Mouse (Mus musculus) forelimb bud, embryonic 11.5 days (tissue): ENCODE measurements around the gene Ssh3.
"Not testable (repeated sequence)": the region's sequence is repeated elsewhere in the genome, so short reads cannot be mapped to it uniquely, and the experiment has no call there.

ENCODE experiments used
- DNase-seq: peaks from one replicate; pipeline ENCODE4 v3.0.0-alpha.2; 2012; ENCODE audit warnings: low read depth, low spot score

Ssh3 gene

DNA sequence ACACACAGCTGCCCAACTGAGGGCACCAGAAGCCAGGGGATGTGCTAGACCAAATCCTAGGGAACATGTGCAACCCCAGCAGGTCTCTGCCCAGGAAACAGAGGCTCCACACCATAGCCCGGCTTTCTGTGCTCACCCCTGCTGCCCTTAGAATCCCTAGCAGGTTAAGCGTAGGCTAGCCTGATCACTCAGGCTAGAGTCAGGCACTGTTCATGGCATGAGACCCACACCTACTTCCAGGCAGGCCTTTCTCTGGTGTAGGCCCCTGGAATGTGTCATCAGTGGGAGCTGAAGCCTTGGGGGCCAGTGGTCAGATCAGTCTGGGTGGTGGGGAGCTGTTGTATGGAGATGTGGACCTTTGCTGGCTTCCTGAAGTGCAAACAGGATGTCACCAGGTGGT is 27.6 kb upstream of the Ssh3 start:
- no peak for DNase-seq

DNA sequence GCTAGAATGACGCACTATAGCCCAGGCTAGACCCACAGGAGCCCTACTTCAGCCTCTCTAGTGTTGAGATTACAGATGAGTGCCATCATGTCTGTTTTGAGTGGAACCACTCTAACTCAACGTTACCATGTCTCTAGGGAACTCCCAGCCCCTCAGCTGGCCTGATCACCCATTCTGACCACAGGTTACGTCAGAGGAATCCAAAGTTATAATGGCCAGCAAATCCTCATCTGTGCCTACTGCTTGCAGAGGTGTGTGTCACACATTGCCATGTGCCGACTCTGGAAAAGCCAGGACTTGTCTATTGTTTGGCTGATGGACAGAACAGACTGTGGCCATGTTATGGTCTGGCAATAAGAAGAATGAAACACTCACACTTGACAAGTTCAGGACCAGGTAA is 26.4 kb upstream of the Ssh3 start:
- DNase-seq = no peak

DNA sequence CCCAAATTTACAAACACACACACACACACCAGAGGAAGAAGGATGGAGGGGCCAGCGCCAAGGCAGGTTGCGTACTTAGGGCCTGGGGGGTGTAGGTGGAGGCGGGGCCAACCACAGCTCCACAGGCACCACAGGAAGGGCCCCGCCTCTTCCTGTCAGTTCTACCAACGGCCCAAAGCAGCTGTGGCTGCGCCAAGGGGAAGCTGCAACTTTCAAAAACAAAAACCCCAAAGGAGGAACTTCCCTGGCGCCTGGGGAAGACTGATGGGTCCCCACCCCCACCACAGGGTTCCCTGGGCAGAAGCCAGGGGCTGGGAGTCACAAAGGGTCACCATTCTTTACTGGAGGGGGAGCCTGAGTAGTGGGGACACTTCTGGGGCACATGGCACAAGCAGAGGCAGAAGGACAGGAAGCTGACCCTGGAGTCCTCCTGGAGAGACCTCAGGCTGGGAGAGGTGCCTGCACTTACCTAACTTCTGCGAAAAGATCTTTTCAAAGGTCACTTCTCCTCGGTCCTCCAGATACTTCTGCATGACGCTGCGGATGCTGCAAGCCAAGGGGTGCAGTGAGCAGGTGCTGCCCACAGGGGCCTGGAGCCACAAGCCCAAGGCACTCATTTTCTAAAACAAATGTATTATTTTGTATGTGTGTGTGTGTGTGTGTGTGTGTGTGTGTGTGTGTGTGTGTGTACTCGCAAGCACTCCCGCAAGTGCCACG is 25.6 kb upstream of the Ssh3 start:
- DNase-seq = no peak

DNA sequence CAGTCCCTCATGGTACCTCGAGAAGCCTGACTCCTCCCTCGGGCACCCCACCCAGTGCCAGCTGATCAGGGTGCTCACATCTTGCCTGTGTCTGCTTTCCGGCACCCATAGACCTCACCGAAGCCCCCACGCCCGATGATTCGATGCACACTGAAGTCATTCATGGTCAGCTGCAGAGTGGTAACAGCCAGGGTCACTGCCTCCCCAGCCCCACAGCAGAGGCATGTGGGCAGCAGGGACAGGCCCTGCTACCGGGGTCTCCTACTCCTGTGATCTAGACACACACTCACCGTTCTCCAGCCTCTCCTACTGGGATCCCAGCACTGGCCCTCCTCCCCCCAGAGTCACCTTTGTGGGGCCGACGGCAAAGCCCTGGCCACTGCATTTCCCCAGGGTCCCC is 22.2 kb upstream of the Ssh3 start:
- no peak for DNase-seq

DNA sequence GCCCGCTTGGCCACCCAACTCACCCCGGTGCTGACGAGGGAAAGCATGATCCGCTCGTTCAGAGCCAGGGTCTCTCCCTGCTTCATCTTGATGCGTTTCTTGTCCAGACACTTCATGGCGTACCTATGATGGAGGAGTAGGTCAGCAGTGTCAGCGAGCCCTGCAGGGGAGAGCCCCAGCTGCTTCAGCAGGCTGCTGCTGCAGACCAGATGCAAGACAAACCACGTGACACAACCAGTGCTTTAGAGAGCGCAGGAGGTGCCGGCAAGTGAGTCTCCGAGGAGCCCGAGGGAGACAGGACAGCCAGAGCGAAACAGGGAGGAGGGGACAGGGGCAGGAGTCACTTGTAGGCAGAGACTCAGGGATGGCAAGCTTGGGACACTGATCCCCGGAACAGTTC is 21.8 kb upstream of the Ssh3 start:
- DNase-seq = no peak

DNA sequence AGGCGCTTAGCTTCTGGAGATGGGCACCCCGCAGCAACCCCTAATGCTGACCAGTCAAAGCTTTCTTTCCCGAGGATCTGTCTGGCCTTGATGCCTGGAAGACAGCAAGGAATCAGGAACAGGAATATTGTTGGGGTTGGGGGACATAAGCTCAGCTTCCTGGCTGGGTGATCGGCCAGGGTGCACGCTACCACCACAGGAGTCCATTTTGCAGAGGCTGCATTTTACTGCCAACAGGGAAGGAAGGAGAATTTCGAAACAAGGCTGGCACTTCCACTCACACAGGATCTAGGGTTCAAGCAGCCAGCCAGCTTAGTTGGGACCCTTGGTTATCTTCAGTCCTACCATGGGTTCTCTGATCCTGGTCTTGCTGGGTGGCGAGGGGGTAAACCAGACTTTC is 14.7 kb upstream of the Ssh3 start:
- no peak for DNase-seq

DNA sequence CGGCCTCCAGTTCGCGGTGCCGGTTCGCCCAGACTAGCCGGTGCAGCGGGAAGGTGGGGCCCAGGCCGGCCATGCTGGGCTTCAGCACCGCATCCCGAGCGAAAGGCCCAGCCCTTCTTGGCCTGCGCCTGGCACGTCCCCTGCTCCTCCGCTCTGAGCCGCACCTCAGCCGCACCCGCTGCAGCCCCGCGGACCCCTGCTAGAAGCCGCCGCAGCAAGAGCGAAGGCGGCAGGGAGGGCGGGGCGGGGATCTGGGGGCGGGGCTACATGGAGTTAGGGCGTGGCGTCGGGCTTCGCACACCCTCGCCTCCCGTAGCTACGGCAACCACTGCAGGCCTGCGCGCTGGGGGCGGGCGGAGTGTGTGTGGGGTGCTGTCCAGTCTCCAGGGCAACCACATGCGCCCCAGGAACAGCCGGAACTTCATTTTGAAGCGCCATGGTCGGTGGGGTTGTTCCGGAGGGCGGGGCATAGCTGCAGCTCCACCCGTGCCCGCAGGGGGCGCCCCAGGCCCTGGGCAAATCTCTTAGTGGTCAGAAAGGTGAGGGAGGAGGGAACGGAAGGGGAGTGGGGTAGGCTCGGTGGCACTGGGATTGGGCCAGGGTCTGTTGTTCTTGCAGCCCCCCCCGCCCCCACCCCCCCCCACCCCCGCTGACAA is 14.0 kb upstream of the Ssh3 start, which contains the start of gene Ankrd13d:
Gene Ankrd13d, minus strand, starts transcription at position 240 of the 656 bp plus-strand sequence.
- peak; percentile 79 for DNase-seq

DNA sequence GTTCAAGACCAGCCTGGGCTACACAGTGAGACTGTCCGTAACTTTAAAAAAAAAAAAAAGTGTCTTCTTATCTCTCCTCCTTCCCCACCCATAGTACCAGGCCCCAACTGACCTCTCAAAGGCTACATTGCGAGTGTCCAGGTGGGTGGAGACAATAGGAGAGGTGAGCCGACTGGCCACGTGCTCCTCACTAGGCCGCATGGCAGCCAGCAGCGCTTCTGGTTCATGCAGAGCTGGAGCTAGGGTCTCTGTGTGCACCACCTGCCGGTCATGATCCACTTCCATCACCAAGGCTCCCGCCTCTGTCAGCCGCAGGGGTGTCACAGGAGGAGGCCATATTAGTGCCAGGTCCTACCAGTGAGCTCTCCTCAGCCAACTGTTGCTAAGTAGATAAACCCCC is 11.4 kb upstream of the Ssh3 start:
- no peak for DNase-seq

DNA sequence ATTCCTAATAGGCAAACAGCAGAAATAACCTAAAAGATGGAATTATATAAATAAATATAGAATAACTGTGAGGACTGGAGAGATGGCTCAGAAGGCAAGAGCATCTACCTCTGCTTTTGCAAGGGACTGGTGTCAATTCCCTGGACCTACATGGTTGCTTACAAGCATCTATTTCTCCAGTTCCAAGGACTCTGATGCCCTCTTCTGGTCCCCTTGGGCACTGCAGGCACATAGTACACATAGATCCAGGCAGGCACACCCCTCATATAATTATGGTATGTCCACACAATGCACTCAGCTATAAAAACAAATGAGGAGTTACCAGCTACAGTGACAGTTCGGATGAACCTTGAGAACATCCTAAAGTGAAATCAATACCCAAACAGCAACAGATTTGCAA is 10.5 kb upstream of the Ssh3 start:
- no peak for DNase-seq

DNA sequence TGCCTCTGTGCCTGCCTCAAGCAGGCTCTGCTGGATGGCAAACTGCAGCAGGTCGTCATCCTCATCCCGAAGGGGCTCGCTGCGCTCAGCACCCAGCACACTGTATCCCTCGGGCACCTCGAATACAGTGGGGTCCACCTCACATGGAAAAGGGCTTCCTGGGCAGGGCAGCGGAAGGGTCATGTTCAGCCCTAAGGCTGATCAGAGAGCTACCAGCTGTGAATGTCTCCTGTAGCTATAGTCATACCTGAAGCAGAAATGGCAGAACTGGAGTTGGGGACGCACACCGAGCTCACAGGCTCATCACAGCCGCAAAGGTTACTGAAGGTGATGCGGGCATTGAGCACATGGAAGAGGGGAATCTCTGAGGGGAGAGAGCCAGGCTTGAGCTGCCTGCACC is 2.0 kb upstream of the Ssh3 start:
- no peak for DNase-seq

DNA sequence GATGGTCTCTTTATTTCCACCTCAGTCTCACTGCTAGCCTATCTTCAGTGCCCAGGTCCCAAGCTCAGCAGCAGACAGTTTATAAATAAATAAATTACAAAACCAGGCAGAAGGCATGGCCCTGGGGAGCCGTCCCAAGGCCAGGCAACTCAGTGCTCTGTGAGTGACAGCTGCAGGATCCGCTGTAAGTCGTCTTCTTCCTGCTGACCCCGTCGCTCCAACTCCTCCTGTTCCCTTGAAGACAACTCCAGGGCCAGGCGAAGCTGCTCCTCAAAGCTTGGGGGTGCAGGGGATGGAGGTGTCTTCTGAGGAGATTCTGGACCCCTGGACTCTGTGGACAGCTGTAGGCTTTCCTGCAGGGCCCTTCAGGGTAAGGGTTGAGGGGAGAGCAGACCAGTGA is 1.2 kb upstream of the Ssh3 start:
- DNase-seq = no peak

DNA sequence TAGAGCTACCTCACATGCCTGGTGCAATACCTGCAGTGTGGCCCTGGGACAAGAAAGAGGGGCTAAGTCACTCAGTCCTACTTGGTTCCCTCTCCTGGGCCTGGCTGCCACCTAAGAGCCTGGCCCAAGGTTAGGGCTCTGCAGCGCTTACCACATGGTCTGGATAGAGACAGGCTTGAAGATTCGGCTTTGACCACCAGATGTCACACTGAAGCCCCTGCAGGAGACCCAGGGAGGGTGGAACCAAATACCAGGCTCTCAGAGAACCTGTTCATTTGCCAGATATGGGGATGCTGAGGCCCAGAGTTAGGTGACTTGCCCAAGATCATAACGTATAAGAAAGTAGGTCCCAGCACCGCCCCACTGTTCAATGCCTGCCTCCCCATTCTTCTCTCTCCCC is 3.0 kb downstream of the Ssh3 start:
- no peak for DNase-seq

DNA sequence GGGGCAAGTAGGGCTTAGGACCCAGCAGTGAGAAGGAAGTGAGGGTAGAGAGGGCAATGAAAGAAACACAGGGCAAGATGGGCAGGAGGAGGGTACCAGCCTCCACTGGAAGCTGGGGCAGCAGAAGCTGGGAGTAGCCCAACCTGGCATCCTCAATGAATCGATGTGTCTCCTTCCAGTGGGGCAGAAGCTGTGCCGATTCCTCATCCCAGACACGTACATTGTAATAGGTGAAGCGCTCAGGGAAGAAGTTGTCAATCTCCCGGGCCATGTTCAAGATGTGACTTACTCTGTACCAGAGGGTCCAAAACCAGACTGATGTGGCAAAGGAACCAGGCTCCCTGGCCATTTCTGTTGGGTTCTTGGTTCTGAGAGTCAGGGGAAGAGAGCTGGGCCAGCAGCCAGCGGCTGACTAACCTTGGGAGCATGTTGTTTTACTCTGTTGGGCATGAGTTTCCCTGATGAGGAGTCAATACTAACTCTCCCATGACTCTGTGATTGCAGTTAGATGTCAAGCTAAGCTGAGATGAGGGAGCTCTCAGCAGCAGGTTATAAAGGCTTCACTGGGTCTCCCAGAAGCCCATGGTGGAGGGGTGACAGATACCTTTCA is 4.7 kb downstream of the Ssh3 start:
- DNase-seq = no peak

DNA sequence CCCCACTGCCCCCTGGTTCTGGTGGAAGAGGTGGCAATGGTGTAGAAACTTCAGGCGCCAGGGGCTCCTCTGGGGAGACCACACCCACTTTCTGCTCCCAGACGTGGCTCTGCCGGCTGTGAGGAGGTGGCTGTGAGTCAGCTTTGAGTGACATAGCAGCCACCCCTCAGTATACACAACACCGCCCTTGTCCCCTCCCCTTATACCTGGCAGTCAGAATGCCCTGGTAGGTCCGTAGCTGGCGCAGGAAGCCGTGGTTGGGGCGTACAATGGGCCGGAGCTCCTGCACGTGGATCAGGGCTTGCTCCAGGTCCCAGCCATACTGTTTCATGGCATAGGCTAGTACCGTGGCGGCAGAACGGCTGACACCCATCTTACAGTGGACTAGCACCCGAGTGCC is 5.3 kb downstream of the Ssh3 start:
- no peak for DNase-seq

DNA sequence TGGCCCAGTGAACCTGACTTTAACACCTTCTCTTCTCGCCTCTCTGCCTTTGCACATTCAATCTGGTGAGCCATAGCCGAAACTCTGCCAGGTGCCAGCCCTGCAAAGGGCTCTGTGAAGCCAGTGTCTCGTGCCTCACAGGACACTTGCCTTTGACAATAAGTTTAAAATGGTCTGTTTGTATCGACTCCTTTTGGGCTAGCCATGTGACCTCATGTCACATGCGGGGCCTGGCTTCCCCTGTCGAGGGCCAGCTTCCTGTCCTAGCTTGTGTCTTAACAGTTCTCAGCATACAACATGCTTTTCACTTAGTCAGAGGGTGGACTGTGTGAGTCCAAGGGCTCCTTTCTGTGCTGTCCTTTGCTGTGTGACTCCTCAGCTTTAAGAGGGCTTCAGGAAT is 6.2 kb downstream of the Ssh3 start:
- DNase-seq = no peak

DNA sequence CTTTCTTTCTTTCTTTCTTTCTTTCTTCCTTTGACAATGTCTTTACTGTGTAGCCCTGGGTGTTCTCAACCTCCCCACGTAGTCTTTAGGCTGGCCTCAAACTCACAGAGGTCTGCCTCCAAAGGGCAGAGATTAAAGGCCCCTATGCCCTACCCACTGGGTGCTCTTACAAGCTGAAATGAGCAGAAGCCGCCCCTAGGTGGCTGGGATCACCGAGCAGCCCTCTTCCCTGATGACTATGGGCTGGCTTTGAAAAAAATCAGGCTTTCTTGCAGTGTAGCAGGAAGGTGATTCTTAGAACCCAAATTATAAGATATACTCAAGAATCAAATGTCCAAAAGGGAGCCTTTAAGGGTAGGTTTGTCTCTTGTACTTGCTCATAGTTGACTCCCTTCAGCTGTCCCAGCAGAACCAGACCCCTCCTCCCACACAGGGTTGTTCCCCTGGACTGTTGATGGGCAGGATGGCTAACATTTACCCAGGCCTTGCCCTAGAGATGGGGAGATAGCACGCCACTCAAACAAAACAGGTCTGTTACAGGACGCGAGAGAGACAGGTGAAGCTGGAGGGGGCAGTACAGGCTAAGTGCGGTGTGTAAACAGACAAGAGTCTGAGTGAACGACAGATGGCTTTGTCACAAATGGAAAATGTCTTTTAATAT is 7.8 kb downstream of the Ssh3 start:
- no peak for DNase-seq

DNA sequence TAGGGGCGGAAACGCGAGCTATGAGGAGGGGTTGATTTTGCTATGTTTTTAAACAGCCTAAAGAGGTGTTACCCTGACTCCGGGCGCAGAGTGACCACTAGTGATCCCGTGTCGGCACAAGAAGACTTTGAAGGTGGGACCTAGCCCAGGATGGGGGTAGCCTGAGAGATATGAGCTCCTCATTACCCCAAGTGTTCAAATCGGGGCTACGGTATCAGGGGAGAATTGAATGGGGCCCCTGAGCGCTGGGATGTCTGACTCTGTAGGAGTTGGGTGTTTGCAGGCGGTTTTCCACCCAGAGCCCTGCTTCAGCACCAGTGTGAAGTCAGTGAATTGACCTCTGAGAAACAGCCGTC is 11.1 kb downstream of the Ssh3 start:
- DNase-seq = no peak

DNA sequence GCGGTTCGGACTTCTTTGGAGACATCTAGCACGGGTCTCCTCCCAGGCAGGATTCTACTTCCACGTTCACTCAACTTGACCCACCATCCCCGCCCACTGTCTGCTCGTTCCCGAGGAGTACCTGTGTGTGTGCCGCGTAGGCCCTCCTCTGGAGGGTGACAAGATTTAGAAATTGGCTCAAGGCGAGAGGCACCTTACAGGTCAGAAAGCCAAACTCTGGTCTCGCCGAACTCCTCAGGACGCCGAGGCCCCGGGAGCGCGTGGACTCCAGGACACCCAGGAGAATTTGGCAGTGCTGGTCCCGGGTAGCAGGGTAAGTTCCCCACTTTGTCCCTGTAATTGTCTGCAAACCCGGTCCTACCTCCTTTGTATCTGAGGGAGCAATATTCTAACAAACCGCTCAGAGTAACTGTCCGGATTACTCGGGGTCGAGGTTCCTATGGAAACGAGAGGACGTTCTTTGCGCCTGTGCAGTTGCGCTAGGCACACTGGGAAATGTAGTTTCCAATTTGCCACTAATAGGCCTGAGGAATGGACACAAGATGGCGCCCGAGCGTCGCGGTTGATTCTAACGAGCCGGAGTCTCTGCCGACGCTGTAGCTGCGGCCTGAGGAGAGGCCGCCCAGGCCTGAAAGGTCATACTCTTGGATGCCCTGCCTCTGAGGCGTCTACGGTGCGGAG is 11.6 kb downstream of the Ssh3 start:
- DNase-seq = peak; percentile 95

DNA sequence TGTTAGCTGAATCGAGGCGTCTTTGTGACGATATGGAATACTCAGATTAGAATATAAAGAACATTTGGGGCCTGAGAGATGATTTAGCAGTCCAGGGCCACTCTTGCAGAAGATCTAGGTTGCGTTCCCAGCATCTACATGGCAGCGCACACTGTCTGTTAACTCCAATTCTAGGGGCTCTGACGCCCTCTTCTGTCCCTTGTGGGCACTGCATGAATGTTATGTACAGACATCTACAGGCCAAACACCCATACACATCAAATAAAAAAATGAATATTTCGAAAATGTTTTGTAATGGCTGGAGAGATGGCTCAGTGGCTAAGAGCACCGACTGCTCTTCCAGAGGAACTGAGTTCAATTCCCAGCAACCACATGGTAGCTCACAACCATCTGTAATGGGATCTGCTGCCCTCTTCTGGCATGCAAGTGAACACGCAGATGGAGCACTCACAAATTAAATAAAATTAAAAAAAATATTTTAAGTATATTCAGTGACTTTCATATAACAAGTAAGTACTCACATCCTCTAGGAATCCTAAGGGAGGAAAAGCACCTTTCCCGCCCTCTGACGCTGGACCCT is 13.3 kb downstream of the Ssh3 start:
- no peak for DNase-seq

DNA sequence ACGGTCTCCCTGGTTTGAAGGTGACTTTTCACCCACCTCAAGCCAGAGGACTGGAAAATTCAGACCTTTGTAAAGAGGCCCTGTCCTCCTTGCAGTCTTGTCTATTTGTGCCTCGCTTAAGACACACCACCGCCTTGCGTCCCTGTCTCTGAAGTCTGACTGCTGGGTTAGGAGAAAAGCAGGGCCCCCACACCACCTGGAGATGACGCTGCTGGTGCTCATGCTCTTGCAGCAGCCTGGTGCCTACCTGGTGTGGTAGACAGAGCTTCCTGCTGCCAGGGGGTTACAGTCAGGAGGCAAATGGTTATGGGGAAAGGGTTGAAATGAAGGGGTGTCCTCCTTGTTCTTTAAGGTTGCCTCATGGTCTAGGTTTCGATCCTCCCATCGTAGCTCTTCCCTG is 14.8 kb downstream of the Ssh3 start:
- no peak for DNase-seq

DNA sequence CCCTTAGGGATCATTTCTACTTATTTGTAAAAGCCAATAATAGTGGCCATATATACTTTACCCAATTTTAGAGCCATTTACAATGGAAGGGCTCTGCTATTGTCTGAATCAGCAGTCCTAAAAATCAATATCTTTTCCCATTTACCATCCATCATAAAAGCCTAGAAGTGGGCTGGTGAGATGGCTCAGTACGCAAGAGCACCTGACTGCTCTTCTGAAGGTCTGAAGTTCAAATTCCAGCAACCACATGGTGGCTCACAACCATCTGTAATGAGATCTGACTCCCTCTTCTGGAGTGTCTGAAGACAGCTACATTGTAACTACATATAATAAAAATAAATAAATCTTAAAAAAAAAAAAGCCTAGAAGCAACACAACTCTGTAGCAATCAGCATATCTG is 20.3 kb downstream of the Ssh3 start:
- not testable (repeated sequence) for DNase-seq

DNA sequence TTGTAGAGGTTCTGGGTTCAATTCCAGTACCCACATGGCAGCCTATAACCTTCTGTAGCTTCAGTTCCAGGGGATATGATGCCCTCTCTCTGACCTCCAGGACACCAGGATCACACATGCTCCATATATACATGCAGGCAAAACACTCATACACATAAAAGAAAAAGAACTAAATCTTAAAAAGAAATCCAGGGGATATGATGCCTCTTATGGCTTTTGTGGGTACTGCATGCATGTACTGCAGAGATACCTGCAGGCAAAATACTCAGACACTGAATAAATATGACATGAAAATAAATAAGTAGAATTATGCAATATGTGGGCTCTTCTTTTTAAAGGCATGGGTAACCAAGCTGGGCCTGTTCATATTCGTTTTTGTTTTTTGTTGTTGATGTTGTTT is 22.0 kb downstream of the Ssh3 start:
- no peak for DNase-seq
